8 mouse cellular contexts compared by ENCODE assay signal in genomic region chr15:99055040-99055439, GRCm38 (mm10). TPM values are rescaled to one million over a fixed set of nuclear protein-coding genes. Genes with fewer than 3 reads are reported as not detected.
DNase-seq lines count a peak whose midpoint lies in the region; ATAC-seq and TF ChIP-seq lines count a peak whose summit lies in the region.

Prph (plus strand) TSS chr15:99055174.

- no peaks in the 10 kb centered on the region; the same call in 1 of the 2 replicates for H3K4me1 ChIP-seq in cerebellum, adult 2 months (ENCODE audit: control insufficient read depth, insufficient read depth, low read length)
- H3K4me1 ChIP-seq in neural tube, embryonic 11.5 days (ENCODE audit: control insufficient read depth, insufficient read depth, low read length) = 0 out of 2 replicates have a peak, but pooled peaks cover 6% of the 10 kb centered on the region
- H3K4me1 ChIP-seq in limb, embryonic 15.5 days = peaks cover 45% of the 10 kb centered on the region
- peaks cover 16% of the 10 kb centered on the region for H3K4me1 ChIP-seq in stomach, embryonic 15.5 days

- H3K9me3 ChIP-seq in neural tube, embryonic 11.5 days (ENCODE audit: control insufficient read depth, low read length) = no peaks in the 10 kb centered on the region
- H3K9me3 ChIP-seq in limb, embryonic 15.5 days = no peaks in the 10 kb centered on the region
- no peaks in the 10 kb centered on the region for H3K9me3 ChIP-seq in stomach, embryonic 15.5 days

- H3K4me3 ChIP-seq in cerebellum, adult 2 months (replicated peaks; ENCODE audit: insufficient read depth, low read depth, low read length) = peak within 1 kb of the TSS; percentile 25
- peak within 1 kb of the TSS; percentile 25 for H3K4me3 ChIP-seq in neural tube, embryonic 11.5 days (ENCODE audit: low read depth, low read length)
- peak within 1 kb of the TSS; percentile 38 for H3K4me3 ChIP-seq in limb, embryonic 15.5 days
- H3K4me3 ChIP-seq in stomach, embryonic 15.5 days (replicated peaks) = peak within 1 kb of the TSS; percentile 36

- 4% methylated on average over 30 of the region's 30 CpGs for WGBS in cerebellum, adult 2 months
- WGBS in neural tube, embryonic 11.5 days = under 1% methylated on average over 29 of the region's 30 CpGs
- WGBS in limb, embryonic 15.5 days = 2% methylated on average over 30 of the region's 30 CpGs
- 3% methylated on average over 24 of the region's 30 CpGs for WGBS in stomach, embryonic 15.5 days

- peak within 1 kb of the TSS; percentile 27; the same call in 1 of the 2 replicates for H3K9ac ChIP-seq in neural tube, embryonic 11.5 days (ENCODE audit: low read length)
- H3K9ac ChIP-seq in limb, embryonic 15.5 days = peak within 1 kb of the TSS; percentile 17
- no peak within 1 kb of the TSS for H3K9ac ChIP-seq in stomach, embryonic 15.5 days

- no peaks in the 10 kb centered on the region for H3K36me3 ChIP-seq in neural tube, embryonic 11.5 days (ENCODE audit: control insufficient read depth, insufficient read depth, low read length)
- H3K36me3 ChIP-seq in limb, embryonic 15.5 days = no peaks in the 10 kb centered on the region
- H3K36me3 ChIP-seq in stomach, embryonic 15.5 days = no peaks in the 10 kb centered on the region

- no peak for TF ChIP-seq CTCF in cerebellum, adult 2 months (IDR thresholded peaks at IDR 0.05; ENCODE audit: borderline replicate concordance, insufficient read depth, low read depth, low read length)

- no peak for TF ChIP-seq POLR2A in cerebellum, adult 2 months (IDR thresholded peaks at IDR 0.05; ENCODE audit: borderline replicate concordance, insufficient read depth, low read length)

- no peak for ATAC-seq in neural tube, embryonic 11.5 days (ENCODE audit: insufficient read depth, low FRiP score, low TSS enrichment)
- no peak for ATAC-seq in limb, embryonic 15.5 days (ENCODE audit: insufficient number of reproducible peaks, low FRiP score, low TSS enrichment, low read depth)
- ATAC-seq in stomach, embryonic 15.5 days (ENCODE audit: insufficient read depth, low FRiP score, low read depth) = no peak

- peak within 1 kb of the TSS; percentile 41 for H3K4me2 ChIP-seq in neural tube, embryonic 11.5 days (ENCODE audit: low read depth)
- peak within 1 kb of the TSS; percentile 74 for H3K4me2 ChIP-seq in limb, embryonic 15.5 days
- H3K4me2 ChIP-seq in stomach, embryonic 15.5 days = peak within 1 kb of the TSS; percentile 79

- DNase-seq in cerebellum, adult 2 months = no peak
- no peak for DNase-seq in cerebellum, adult 11 months
- DNase-seq in neural tube, embryonic 11.5 days (ENCODE audit: low spot score) = no peak
- no peak for DNase-seq in neural tube, embryonic 10.5 days (ENCODE audit: extremely low spot score, low spot score)
- no peak for DNase-seq in gastrocnemius, adult 8-10 months (ENCODE audit: low spot score in 2 of 2)
- DNase-seq in lung, postnatal 4 days = no peak

- H3K27ac ChIP-seq in cerebellum, adult 2 months (ENCODE audit: insufficient read depth, low read length) = no peak within 1 kb of the TSS
- H3K27ac ChIP-seq in neural tube, embryonic 11.5 days (ENCODE audit: low read depth, low read length) = no peak within 1 kb of the TSS
- no peak within 1 kb of the TSS for H3K27ac ChIP-seq in limb, embryonic 15.5 days
- H3K27ac ChIP-seq in stomach, embryonic 15.5 days = no peak within 1 kb of the TSS

- no peaks in the 10 kb centered on the region; the same call in 1 of the 2 replicates for H3K27me3 ChIP-seq in cerebellum, adult 2 months (ENCODE audit: control insufficient read depth, insufficient read depth, low read length)
- peaks cover 65% of the 10 kb centered on the region for H3K27me3 ChIP-seq in neural tube, embryonic 11.5 days (ENCODE audit: control insufficient read depth, insufficient read depth, low read length)
- peaks cover 77% of the 10 kb centered on the region for H3K27me3 ChIP-seq in limb, embryonic 15.5 days
- peaks cover 58% of the 10 kb centered on the region for H3K27me3 ChIP-seq in stomach, embryonic 15.5 days (replicated peaks)

RNA-seq across cellular contexts. Expression of gene Prph, which starts in this region (rescaled TPM):
- polyA plus RNA-seq in cerebellum, adult 2 months (2012; rRNA removed) = 25.7 and 37.7 TPM in 2 replicates
- 38.7 and 54.0 TPM in 2 replicates for polyA plus RNA-seq in neural tube, embryonic 11.5 days (2014; fragmentation: Nextera tagmentation; extraction: Ambion mirVana)
- 2.4 and 2.8 TPM in 2 replicates for polyA plus RNA-seq in limb, embryonic 15.5 days (2015; fragmentation: Nextera tagmentation; extraction: Ambion mirVana)
- 33.5 and 38.7 TPM in 2 replicates for polyA plus RNA-seq in stomach, embryonic 15.5 days (2015; fragmentation: Nextera tagmentation; extraction: Ambion mirVana)
- total RNA-seq in gastrocnemius, adult 8-10 months (2022) = under 1 TPM in 3 of 4 experiments, not detected in 1; 0.31 to 0.58 (median 0.35) TPM
